Mouse (Mus musculus): ENCODE results near the gene Ptprj.
"Not testable (repeated sequence)": the region's sequence is repeated elsewhere in the genome, so short reads cannot be mapped to it uniquely, and the experiment has no call there.

The Ptprj gene

GRCm38 (mm10) chr2:90414110-90414821 is 166.2 kb downstream of the Ptprj start:
- DNase-seq (ENCODE audit: low spot score): not testable (repeated sequence)

- DNase-seq (ENCODE audit: low spot score): not testable (repeated sequence)
Measured at GRCm38 (mm10) chr2:90398633-90399107, 181.8 kb downstream of the Ptprj start, which contains the start of gene Olfr1274-ps. Gene Olfr1274-ps, plus strand, starts transcription at chr2:90398683.

Measured in spleen, adult 12 weeks (tissue).